Mouse (Mus musculus) hindbrain, embryonic 14.5 days (tissue): ENCODE results near the gene Gm4559. TPM values are rescaled to one million over a fixed set of nuclear protein-coding genes. Genes with fewer than 3 reads are reported as not detected.

Experiments
- ATAC-seq: fragments of 200-750 bp; cut with Nextera tagmentation; 2 replicates; pipeline ENCODE4 v1.8.0; 2017; ENCODE audit warnings: moderate number of reproducible peaks, mild to moderate bottlenecking, moderate TSS enrichment, moderate library complexity; ENCODE audit not compliant: low FRiP score
- DNase-seq: peaks from one replicate; pipeline ENCODE4 v3.0.0-alpha.2; 2015; ENCODE audit warnings: low spot score
- H3K27ac ChIP-seq: fragments of 300-500 bp; sonication (generic); 2 replicates; pipeline ENCODE4 v1.5.1; 2014; ENCODE audit warnings: mild to moderate bottlenecking, moderate library complexity
- H3K27me3 ChIP-seq: fragments of 300-500 bp; sonication (generic); 2 replicates; pipeline ENCODE4 v1.6.1; 2014; ENCODE audit warnings: mild to moderate bottlenecking, low read length, mixed read lengths; ENCODE audit not compliant: control insufficient read depth, insufficient read depth
- H3K36me3 ChIP-seq: fragments of 300-500 bp; sonication (generic); replicated peaks from 2 replicates; pipeline ENCODE4 v1.6.1; 2014; ENCODE audit not compliant: control insufficient read depth, insufficient read depth
- H3K4me1 ChIP-seq: fragments of 300-500 bp; sonication (generic); replicated peaks from 2 replicates; pipeline ENCODE4 v1.6.1; 2014; ENCODE audit warnings: antibody characterized with exemption, low read length, mixed read lengths; ENCODE audit not compliant: control insufficient read depth, insufficient read depth
- H3K4me2 ChIP-seq: fragments of 300-500 bp; sonication (generic); replicated peaks from 2 replicates; pipeline ENCODE4 v1.6.1; 2014; ENCODE audit warnings: mild to moderate bottlenecking, moderate library complexity
- H3K4me3 ChIP-seq: fragments of 300-500 bp; sonication (generic); replicated peaks from 2 replicates; pipeline ENCODE4 v1.5.1; 2014; ENCODE audit warnings: mild to moderate bottlenecking, low read length
- H3K9ac ChIP-seq: fragments of 300-500 bp; sonication (generic); 2 replicates; pipeline ENCODE4 v1.6.1; 2014
- H3K9me3 ChIP-seq: fragments of 300-500 bp; sonication (generic); 2 replicates; pipeline ENCODE4 v1.6.1; 2016; ENCODE audit warnings: low read length; ENCODE audit not compliant: control insufficient read depth
- WGBS: fragments of 180-500 bp; shearing (Covaris S2); extraction: QIAGEN DNeasy Blood & Tissue Kit; methylation state at CpG from one replicate; pipeline ENCODE4 v1.1.7; 2014; 5-methylcytosine and 5-hydroxymethylcytosine counted together
- polyA plus RNA-seq: library from polyadenylated mRNA; unstranded; fragments of >200 nt; fragmentation: Nextera tagmentation; extraction: Ambion mirVana; gene quantifications from 2 replicates; pipeline ENCODE4 v1.2.1, GENCODE M21; 2014

The Gm4559 gene
- polyA plus RNA-seq, 1 experiment from 2014 or later: not detected

DNA sequence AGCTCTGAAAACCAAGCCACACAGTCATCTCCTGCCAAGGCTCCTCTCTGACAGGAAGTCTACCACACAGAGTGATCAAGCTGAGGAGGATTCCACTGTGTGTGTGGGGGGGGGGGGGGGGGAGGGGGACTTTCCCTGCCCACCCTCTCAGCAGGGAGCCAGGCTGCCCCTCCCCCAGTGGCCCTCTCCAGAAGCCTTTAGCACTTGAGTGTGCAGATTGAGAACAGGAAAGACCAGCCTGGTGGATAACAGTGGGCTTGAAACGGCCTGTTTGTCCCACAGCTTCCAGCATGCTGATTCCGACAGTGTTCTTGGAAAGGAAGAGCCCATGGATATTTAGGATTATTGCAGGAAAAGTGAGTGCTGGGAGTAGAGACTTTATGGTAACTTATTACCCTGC lies 49.6 kb downstream of the Gm4559 start:
- H3K27me3 ChIP-seq: no peaks in the 10 kb centered on the region
- no peaks in the 10 kb centered on the region for H3K9me3 ChIP-seq
- H3K36me3 ChIP-seq: no peaks in the 10 kb centered on the region
- no peaks in the 10 kb centered on the region for H3K4me1 ChIP-seq
- ATAC-seq (no peak), DNase-seq (no peak)
- 55% methylated on average over 2 of the region's 2 CpGs for WGBS
- H3K4me2 ChIP-seq: no peak overlapping the region
- no peak overlapping the region for H3K9ac ChIP-seq
- no peak overlapping the region for H3K4me3 ChIP-seq
- no peak overlapping the region for H3K27ac ChIP-seq

Other genes starting within 250 kb of the Gm4559 start
- gene Mob2, start 213.3 kb downstream of the Gm4559 start, polyA plus RNA-seq: 46.4 and 50.2 TPM in 2 replicates
- gene Dusp8, start 178.5 kb downstream of the Gm4559 start, polyA plus RNA-seq: 133 and 142 TPM in 2 replicates
- not detected in 2 replicates for gene Gm45618, start 153.6 kb downstream of the Gm4559 start, polyA plus RNA-seq
- not detected in 2 replicates for gene Gm39115, start 138.3 kb downstream of the Gm4559 start, polyA plus RNA-seq
- gene Gm45337, start 129.8 kb downstream of the Gm4559 start, polyA plus RNA-seq: 0.15 TPM in 1 of 2 replicates, not detected in the other
- gene Gm29735, start 117.2 kb downstream of the Gm4559 start, polyA plus RNA-seq: not detected in 2 replicates
- not detected in 2 replicates for gene Gm4553, start 108.6 kb downstream of the Gm4559 start, polyA plus RNA-seq
- gene Krtap5-2, start 98.4 kb downstream of the Gm4559 start, polyA plus RNA-seq: not detected in 2 replicates
- not detected in 2 replicates for gene Gm10153, start 84.0 kb downstream of the Gm4559 start, polyA plus RNA-seq
- gene Krtap5-3, start 73.0 kb downstream of the Gm4559 start, polyA plus RNA-seq: not detected in 2 replicates
- not detected in 2 replicates for gene Gm7579, start 62.5 kb downstream of the Gm4559 start, polyA plus RNA-seq
- gene Krtap5-5, start 44.4 kb downstream of the Gm4559 start, polyA plus RNA-seq: not detected in 2 replicates
- not detected in 2 replicates for gene Gm40460, start 33.3 kb downstream of the Gm4559 start, polyA plus RNA-seq
- not detected in 2 replicates for gene Gm2431, start 16.0 kb downstream of the Gm4559 start, polyA plus RNA-seq
- not detected in 2 replicates for gene Krtap5-1, start 22.8 kb upstream of the Gm4559 start, polyA plus RNA-seq
- gene Krtap5-4, start 29.2 kb upstream of the Gm4559 start, polyA plus RNA-seq: not detected in 2 replicates
- 6.4 and 7.3 TPM in 2 replicates for gene Ifitm10, start 99.4 kb upstream of the Gm4559 start, polyA plus RNA-seq
- gene Gm49369, start 108.3 kb upstream of the Gm4559 start, polyA plus RNA-seq: not detected in 2 replicates
- gene Ctsd, start 113.7 kb upstream of the Gm4559 start, polyA plus RNA-seq: 313 and 325 TPM in 2 replicates
- not detected in 2 replicates for gene Syt8, start 160.5 kb upstream of the Gm4559 start, polyA plus RNA-seq
- gene Tnni2, start 167.4 kb upstream of the Gm4559 start, polyA plus RNA-seq: 1.0 TPM in 1 of 2 replicates, not detected in the other
- gene Lsp1, start 186.4 kb upstream of the Gm4559 start, polyA plus RNA-seq: 4.8 and 8.2 TPM in 2 replicates
- gene Tnnt3, start 224.5 kb upstream of the Gm4559 start, polyA plus RNA-seq: 1.2 and 1.6 TPM in 2 replicates